Mouse (Mus musculus) bone marrow, adult 2 months (tissue): ENCODE results near the gene Fbxl16.

Source experiments
- CTCF ChIP-seq: fragments of 200-500 bp; IDR thresholded peaks from 2 replicates; pipeline ENCODE4 v1.5.1; 2011; ENCODE audit warnings: low read length, control low read depth; ENCODE audit not compliant: control insufficient read depth, insufficient read depth
- POLR2A ChIP-seq: fragments of 200-500 bp; IDR thresholded peaks from 2 replicates; pipeline ENCODE4 v1.6.1; 2011; ENCODE audit warnings: low read depth, mild to moderate bottlenecking, control low read depth, low read length, borderline replicate concordance; ENCODE audit not compliant: control insufficient read depth

- TF ChIP-seq POLR2A (0 out of 2 replicates have a peak, but pooled peaks have one; percentile 15), CTCF (no peak)
These were observed 28.2 kb downstream of the Fbxl16 start, which contains the start of gene Rhbdl1 for GRCm38 (mm10) chr17:25837076-25837410.
